Mouse (Mus musculus): ENCODE measurements around the gene Sppl3.

- no peak for TF ChIP-seq CTCF (IDR thresholded peaks at IDR 0.05)
- no peak for TF ChIP-seq EP300 (IDR thresholded peaks at IDR 0.05)
These were observed 50.0 kb downstream of the Sppl3 start for GRCm38 (mm10) chr5:115060977-115061376.

Measured in lung, postnatal 0 days (tissue).